Mouse (Mus musculus): Measurements from ENCODE around the gene Dppa5a. TPM values are rescaled to one million over a fixed set of nuclear protein-coding genes. Genes with fewer than 3 reads are reported as not detected.
A peak's percentile ranks its signal among the peaks of the same experiment; 100 is the strongest.

Dppa5a gene
- total and polyA plus RNA-seq, 2 experiments: not detected

GRCm38 (mm10) chr9:78360484-78360872, 7.5 kb downstream of the Dppa5a start:
- DNase-seq (ENCODE audit: extremely low read depth, low read depth, low spot score): no peak
- Histone ChIP-seq H3K79me2 (ENCODE audit: control insufficient read depth, insufficient read depth, low read length) (no peaks in the 10 kb centered on the region), H3K27me3 (ENCODE audit: control insufficient read depth, insufficient read depth, low read length) (no peaks in the 10 kb centered on the region), H3K27ac (replicated peaks; ENCODE audit: insufficient read depth, low read depth, low read length) (no peak overlapping the region), H3K9ac (ENCODE audit: low read depth, low read length) (no peak overlapping the region), H3K4me3 (ENCODE audit: insufficient read depth, low read depth, low read length) (no peak overlapping the region), H3K4me1 (ENCODE audit: control insufficient read depth, insufficient read depth, low read length) (no peaks in the 10 kb centered on the region), H3K36me3 (ENCODE audit: control insufficient read depth, insufficient read depth, low read length) (no peaks in the 10 kb centered on the region)
- TF ChIP-seq POLR2A (IDR thresholded peaks at IDR 0.05; ENCODE audit: extremely low read depth, insufficient read depth, low read length) (no peak), CTCF (IDR thresholded peaks at IDR 0.05; ENCODE audit: low read depth, low read length) (no peak)
- WGBS: 56% methylated on average over 2 of the region's 2 CpGs

- no peaks in the 10 kb centered on the region; the same call in 1 of the 2 replicates for H3K4me1 ChIP-seq (ENCODE audit: control insufficient read depth, insufficient read depth, low read length)
- H3K36me3 ChIP-seq (ENCODE audit: control insufficient read depth, insufficient read depth, low read length): no peaks in the 10 kb centered on the region
- H3K79me2 ChIP-seq (ENCODE audit: control insufficient read depth, insufficient read depth, low read length): no peaks in the 10 kb centered on the region
- no peak for DNase-seq (ENCODE audit: extremely low read depth, low read depth, low spot score)
- TF ChIP-seq POLR2A (IDR thresholded peaks at IDR 0.05; ENCODE audit: extremely low read depth, insufficient read depth, low read length) (no peak), CTCF (IDR thresholded peaks at IDR 0.05; ENCODE audit: low read depth, low read length) (no peak)
- H3K27me3 ChIP-seq (ENCODE audit: control insufficient read depth, insufficient read depth, low read length): no peaks in the 10 kb centered on the region
- no peak overlapping the region for H3K4me3 ChIP-seq (ENCODE audit: insufficient read depth, low read depth, low read length)
- no peak overlapping the region for H3K27ac ChIP-seq (replicated peaks; ENCODE audit: insufficient read depth, low read depth, low read length)
- WGBS: 89% methylated on average over 6 of the region's 6 CpGs
- H3K9ac ChIP-seq (ENCODE audit: low read depth, low read length): no peak overlapping the region
Measured at GRCm38 (mm10) chr9:78359750-78360483, 8.1 kb downstream of the Dppa5a start.

GRCm38 (mm10) chr9:78358053-78358452, 9.9 kb downstream of the Dppa5a start:
- TF ChIP-seq POLR2A (IDR thresholded peaks at IDR 0.05; ENCODE audit: extremely low read depth, insufficient read depth, low read length) (no peak), CTCF (IDR thresholded peaks at IDR 0.05; ENCODE audit: low read depth, low read length) (peak; percentile 81)
- Histone ChIP-seq H3K36me3 (ENCODE audit: control insufficient read depth, insufficient read depth, low read length) (no peaks in the 10 kb centered on the region), H3K79me2 (ENCODE audit: control insufficient read depth, insufficient read depth, low read length) (no peaks in the 10 kb centered on the region), H3K4me1 (ENCODE audit: control insufficient read depth, insufficient read depth, low read length) (peaks cover 4% of the 10 kb centered on the region; the same call in 1 of the 2 replicates), H3K27me3 (ENCODE audit: control insufficient read depth, insufficient read depth, low read length) (no peaks in the 10 kb centered on the region), H3K27ac (replicated peaks; ENCODE audit: insufficient read depth, low read depth, low read length) (no peak overlapping the region), H3K4me3 (ENCODE audit: insufficient read depth, low read depth, low read length) (no peak overlapping the region), H3K9ac (ENCODE audit: low read depth, low read length) (no peak overlapping the region)
- peak; percentile 64 for DNase-seq (ENCODE audit: extremely low read depth, low read depth, low spot score)
- 11% methylated on average over 9 of the region's 9 CpGs for WGBS

GRCm38 (mm10) chr9:78355611-78356010, 12.4 kb downstream of the Dppa5a start, which contains the start of gene Gsta2:
Gene Gsta2 (minus strand): TSS chr9:78355788.
- no peaks in the 10 kb centered on the region for H3K79me2 ChIP-seq (ENCODE audit: control insufficient read depth, insufficient read depth, low read length)
- peak within 1 kb of the TSS; percentile 89 for H3K27ac ChIP-seq (replicated peaks; ENCODE audit: insufficient read depth, low read depth, low read length)
- peak; percentile 94 for DNase-seq (ENCODE audit: extremely low read depth, low read depth, low spot score)
- H3K4me1 ChIP-seq (ENCODE audit: control insufficient read depth, insufficient read depth, low read length): peaks cover 4% of the 10 kb centered on the region; the same call in 1 of the 2 replicates
- 45% methylated on average over 8 of the region's 8 CpGs for WGBS
- H3K4me3 ChIP-seq (ENCODE audit: insufficient read depth, low read depth, low read length): peak within 1 kb of the TSS; percentile 41
- H3K9ac ChIP-seq (ENCODE audit: low read depth, low read length): peak within 1 kb of the TSS; percentile 44
- no peaks in the 10 kb centered on the region for H3K27me3 ChIP-seq (ENCODE audit: control insufficient read depth, insufficient read depth, low read length)
- no peak for TF ChIP-seq CTCF (IDR thresholded peaks at IDR 0.05; ENCODE audit: low read depth, low read length)
- no peak for TF ChIP-seq POLR2A (IDR thresholded peaks at IDR 0.05; ENCODE audit: extremely low read depth, insufficient read depth, low read length)
- H3K36me3 ChIP-seq (ENCODE audit: control insufficient read depth, insufficient read depth, low read length): no peaks in the 10 kb centered on the region

GRCm38 (mm10) chr9:78354665-78355578, 13.1 kb downstream of the Dppa5a start:
- peak overlapping the region; percentile 89 for H3K27ac ChIP-seq (replicated peaks; ENCODE audit: insufficient read depth, low read depth, low read length)
- no peaks in the 10 kb centered on the region for H3K36me3 ChIP-seq (ENCODE audit: control insufficient read depth, insufficient read depth, low read length)
- 33% methylated on average over 11 of the region's 11 CpGs for WGBS
- TF ChIP-seq CTCF (IDR thresholded peaks at IDR 0.05; ENCODE audit: low read depth, low read length): no peak
- TF ChIP-seq POLR2A (IDR thresholded peaks at IDR 0.05; ENCODE audit: extremely low read depth, insufficient read depth, low read length): no peak
- H3K4me1 ChIP-seq (ENCODE audit: control insufficient read depth, insufficient read depth, low read length): peaks cover 4% of the 10 kb centered on the region; the same call in 1 of the 2 replicates
- peak; percentile 97 for DNase-seq (ENCODE audit: extremely low read depth, low read depth, low spot score)
- no peaks in the 10 kb centered on the region for H3K79me2 ChIP-seq (ENCODE audit: control insufficient read depth, insufficient read depth, low read length)
- no peaks in the 10 kb centered on the region for H3K27me3 ChIP-seq (ENCODE audit: control insufficient read depth, insufficient read depth, low read length)
- H3K9ac ChIP-seq (ENCODE audit: low read depth, low read length): peak overlapping the region; percentile 44
- peak overlapping the region; percentile 41 for H3K4me3 ChIP-seq (ENCODE audit: insufficient read depth, low read depth, low read length)

Measured in liver, adult 2 months (tissue).